Mouse (Mus musculus) erythroblast, embryonic 14.5 days (primary cell): ENCODE data around the gene Nfib.

ENCODE experiments used
- GATA1 ChIP-seq: IDR thresholded peaks from 2 replicates; pipeline ENCODE4 v1.6.1; 2012; ENCODE audit warnings: low read length, inconsistent platforms, mixed read lengths
- TAL1 ChIP-seq: IDR thresholded peaks from 3 replicates; pipeline ENCODE4 v1.6.1; 2012; ENCODE audit warnings: low read length, inconsistent platforms, mixed read lengths

GRCm38 (mm10) chr4:82463189-82463715, 242.3 kb downstream of the Nfib start:
- TF ChIP-seq GATA1 = no peak
- TF ChIP-seq TAL1 = no peak
